Mouse (Mus musculus) heart, adult 8-10 months (tissue): Measurements from ENCODE around the gene Adad2. TPM values are rescaled to one million over a fixed set of nuclear protein-coding genes. Genes with fewer than 3 reads are reported as not detected.

Source experiments
- DNase-seq: peaks from one replicate; pipeline ENCODE4 v3.0.0; 2022; ENCODE audit warnings: low spot score
- total RNA-seq, 4 experiments: library from RNA; stranded (reverse); gene quantifications; 2 replicates each; pipeline ENCODE4 v1.2.4; 2022

The Adad2 gene
- total RNA-seq = not detected

DNA sequence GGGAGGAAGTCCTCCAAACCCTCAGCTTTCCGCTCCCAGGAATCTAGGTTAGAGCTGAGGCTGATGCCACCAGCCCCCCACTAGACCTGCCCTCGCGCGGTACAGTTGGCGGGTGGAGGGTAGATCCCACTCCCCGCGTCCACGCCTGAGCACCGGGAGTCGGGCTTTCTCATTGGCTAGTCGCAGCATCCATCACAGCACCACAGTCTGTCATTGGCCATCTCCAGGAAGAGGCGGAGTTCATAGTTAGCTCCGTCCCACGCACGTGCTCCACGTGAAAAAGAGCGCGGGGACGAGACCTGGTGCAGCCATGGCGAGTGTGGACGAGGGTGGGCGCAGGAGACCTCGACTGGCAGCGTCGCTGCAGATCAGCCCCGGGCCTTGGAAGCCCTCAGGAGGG lies at the start of gene Adad2:
Adad2 (plus strand) TSS at position 277 of the 400 bp plus-strand sequence.
- DNase-seq = no peak

DNA sequence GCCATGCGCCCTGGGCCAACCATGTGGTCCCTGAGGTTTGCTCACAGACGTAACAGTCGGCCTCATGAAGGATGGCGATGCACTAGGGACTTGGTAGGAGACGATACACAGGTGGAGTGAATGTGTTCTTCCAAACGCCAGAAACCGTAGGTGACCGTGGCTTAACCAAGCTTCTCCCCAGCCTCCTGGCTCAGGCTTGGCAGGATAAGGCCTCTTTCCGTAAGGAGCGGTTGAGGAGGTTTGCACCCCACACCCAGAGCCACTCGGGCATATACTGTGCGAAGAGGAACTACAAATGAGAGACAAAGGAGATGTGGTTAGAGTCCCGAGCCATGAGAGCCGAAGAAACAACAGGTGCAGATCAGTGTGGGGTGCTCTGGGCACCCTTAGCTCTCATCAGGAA lies 48.7 kb upstream of the Adad2 start:
- no peak for DNase-seq

DNA sequence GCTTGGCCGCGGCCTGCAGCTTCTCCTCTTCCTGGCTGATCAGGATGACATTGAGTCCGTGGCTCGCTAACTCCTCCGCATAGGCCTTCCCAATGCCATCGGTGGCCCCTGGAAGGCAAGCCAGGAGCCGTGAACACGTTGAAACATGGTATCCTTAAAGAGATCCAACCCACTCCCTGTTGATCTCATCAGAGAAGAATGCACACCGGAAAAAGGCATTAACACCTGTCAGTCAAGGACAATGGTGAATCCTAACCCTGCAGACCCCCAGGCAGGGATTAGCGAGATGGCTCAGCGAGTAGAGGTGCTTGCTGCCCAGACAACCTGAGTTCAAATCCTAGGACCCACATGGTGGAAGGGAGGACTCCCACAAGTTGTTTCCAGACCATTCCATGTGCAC lies 46.2 kb upstream of the Adad2 start:
- DNase-seq = no peak

DNA sequence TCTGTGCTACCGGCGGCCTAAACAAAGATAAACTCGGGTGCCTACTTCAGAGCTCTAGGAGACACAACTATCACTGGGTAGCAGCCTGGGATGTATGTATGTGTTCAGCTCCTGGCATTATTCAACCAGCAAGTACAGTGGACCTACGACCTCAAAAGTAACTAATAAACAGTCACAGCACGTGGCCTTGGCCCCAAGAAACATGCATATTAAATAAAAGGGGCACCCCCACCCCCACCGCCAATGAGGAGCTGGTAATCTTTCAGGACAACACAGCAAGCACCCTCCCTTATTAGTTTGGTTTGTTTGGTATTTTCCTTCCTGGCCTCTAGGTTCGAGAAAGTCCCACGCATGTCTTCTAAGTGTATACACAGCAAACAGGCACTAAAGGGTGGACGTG lies 44.3 kb upstream of the Adad2 start:
- DNase-seq = no peak

DNA sequence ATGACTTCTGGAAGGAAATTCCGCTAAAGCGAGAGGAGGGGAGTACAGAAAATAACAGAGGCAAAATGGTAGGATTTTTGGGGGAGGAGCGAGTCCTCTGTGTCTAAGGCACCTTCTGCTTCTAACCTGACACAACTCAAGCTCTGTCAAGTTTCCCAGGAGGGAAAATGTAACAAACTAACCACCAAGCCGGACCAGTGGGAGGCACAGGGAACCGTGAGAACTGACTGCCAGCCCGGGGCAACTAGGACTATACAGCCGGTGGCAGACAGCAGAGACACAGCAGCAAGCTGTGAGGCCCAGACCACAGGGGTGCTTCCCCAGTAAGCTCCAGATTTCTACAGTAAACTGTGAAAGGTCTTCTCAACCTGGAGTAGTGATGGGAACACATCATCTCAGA lies 43.6 kb upstream of the Adad2 start:
- no peak for DNase-seq

DNA sequence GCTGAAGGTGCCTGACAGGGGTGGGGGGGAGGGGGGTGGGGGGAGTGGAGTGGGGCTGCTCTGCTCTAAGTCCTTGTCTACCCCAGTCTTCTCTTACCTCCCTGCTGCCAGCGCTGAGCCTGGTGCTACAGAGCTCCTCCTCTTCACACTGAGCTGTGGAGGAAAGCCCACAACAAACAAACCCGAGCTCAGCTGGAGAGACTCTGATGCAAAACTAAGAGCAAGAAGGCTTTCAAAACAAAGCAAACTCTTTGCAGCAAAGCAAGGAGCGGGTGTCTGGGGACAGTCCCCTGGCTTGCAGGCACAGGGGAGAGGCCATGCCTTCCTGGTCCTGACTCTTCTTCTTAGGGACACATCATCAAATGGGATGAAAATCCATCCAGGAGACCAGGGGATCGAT lies 42.7 kb upstream of the Adad2 start:
- no peak for DNase-seq

DNA sequence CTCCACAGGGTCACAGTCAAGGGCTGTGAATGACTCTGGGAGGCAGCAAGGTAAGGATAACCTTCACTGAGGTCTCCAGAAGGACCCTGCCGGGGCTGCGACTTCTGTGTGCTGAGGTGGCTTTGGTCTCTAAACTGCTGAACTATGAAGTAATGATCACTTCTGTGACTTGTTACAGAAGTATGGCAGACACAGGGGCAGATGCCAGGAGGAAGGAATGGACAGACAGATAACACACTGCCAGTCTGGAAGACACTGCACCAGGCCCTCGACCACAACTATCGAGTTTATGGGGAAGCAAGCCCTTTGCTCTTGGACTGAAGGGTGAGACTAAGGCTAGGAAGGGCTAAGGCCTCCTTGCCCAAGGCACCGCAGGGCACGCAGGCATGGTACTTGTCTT lies 41.4 kb upstream of the Adad2 start:
- DNase-seq = no peak

- no peak for DNase-seq
Observed at GRCm38 (mm10) chr8:119572411-119572810, 40.1 kb upstream of the Adad2 start.

DNA sequence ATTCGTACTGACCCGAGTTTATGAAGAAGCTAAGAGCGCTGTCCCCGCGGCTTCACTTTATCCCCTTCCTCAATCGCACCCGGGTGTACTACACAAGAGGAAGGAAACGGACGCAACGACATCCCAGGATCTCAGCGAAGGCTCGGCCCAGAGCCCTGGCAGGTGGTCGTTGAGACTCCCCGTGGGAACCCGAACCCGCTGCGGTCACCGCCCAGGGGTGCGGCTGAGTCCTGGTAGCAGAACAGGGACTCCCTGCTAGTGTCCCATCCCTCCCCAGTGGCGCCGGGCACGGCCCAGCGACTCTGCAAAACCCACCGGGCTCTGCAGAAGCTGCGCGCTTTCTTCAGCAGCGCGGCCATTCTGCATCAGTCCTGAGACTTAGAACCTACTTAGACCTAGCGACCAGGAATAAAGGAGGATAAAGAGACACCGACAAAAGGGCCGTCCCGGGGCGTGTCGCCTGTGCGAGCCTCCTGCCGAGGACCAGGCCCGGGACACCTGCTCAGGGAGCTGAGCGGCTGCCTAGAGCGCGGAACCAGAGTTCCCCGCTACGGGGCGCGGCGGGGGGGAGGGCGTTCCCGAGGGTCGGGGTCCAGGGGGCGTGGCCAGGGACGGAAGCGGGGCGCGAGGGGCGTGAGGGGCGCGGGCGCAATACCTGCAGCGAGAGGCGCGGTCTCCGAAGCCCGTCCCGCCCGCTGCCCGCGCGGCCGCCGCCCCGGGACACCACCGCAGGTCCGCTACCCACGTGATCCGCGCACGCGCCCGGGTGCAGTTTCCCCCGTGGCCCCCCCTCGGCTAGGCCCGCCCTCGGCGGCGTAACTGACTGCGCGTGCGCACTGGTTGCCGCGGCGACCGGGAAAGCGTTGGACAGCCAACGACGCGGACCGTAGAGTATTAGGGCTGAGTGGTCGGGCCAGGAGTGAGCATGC lies 37.8 kb upstream of the Adad2 start, which contains the start of the genes Hsdl1 and Dnaaf1:
Hsdl1 (minus strand) TSS at position 747 of the 929 bp plus-strand sequence.
Dnaaf1 (plus strand) TSS at position 799 of the 929 bp plus-strand sequence.
- peak; percentile 93 for DNase-seq

DNA sequence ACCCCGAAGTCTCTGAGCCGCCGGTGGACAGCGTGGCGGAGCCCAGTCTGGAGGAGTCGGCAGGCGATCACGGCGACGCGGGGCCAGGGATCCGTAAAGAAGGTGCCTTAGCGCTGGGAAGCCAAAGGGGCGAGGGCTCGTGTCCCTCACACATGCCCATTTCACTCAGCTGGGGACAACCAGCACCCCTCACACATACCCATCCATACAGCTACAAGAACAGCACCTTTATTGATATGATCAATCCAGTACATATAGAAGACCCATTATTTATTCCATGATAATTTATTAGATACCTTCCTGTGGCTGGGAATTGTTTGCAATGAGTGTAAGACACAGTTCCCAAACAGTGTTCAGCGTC lies 37.2 kb upstream of the Adad2 start:
- no peak for DNase-seq

DNA sequence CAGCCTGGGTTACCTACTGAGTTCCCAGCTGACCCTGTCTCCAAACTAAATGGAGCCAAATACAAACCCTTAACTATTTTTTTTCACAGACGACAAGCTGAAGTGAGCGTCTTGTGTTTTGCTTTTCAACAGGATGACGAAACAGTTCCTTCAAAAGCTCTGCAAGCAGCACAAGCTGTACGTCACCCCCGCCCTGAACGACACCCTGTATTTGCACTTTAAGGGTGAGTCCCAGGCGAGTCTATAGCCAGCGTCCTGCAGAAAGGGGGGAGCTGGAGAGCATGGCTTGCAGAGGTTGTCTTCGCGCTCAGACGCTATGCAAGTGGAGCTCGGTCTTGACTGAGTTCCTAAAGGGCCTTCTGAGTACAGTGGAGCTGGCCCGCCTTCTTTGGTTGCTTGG lies 33.5 kb upstream of the Adad2 start:
- no peak for DNase-seq

DNA sequence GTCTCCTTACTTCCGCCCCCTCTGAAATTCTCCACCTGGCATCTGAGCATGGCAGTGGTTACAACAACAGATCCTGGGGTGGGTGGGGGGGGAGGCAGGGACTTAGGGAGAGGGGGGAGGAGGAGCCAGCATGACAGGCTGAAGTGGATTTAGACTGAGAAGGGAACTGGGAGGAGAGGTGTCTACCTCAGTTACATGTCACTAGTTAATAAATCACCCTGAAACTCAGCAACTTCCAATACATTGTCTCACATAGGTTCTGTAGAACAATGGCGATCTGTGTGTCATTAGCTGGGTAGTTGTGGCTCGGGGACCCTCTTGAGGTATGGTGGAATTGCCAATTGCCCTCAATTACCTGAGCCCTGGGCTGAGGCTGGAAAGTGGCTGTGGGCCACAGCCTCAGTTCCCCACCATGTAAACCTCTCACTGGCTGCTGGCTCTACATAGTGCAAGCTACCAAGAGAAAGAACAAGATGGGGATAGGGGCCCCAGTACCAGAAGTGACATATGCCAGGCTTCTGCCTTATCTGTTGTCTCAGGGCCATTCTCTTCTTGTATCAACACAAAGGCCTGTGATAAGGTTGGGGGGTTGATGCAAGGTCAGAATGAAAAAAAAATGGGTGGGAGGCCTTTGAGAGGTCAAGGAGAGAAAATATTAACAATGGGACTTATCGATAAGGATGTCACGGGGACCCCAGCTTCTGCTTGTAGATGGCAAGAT lies 31.9 kb upstream of the Adad2 start:
- DNase-seq = no peak

- no peak for DNase-seq
Observed at GRCm38 (mm10) chr8:119585901-119586300, 26.6 kb upstream of the Adad2 start.

DNA sequence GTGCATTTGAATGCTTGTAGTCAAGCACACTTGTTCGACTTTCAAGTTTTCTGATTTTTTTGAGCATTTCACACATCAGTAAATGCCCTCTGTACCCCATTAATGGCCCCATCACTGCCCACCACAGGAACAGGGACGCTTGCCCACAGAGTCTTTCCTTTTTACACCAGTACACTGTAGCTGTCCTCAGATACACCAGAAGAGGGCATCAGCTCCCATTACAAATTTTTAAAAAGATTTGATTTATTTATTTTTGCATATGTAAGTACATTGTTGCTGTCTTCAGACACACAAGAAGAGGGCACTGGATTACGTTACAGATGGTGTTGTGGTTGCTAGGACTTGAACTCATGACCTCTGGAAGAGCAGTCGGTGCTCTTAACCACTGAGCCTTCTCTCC lies 24.2 kb upstream of the Adad2 start:
- DNase-seq = no peak

DNA sequence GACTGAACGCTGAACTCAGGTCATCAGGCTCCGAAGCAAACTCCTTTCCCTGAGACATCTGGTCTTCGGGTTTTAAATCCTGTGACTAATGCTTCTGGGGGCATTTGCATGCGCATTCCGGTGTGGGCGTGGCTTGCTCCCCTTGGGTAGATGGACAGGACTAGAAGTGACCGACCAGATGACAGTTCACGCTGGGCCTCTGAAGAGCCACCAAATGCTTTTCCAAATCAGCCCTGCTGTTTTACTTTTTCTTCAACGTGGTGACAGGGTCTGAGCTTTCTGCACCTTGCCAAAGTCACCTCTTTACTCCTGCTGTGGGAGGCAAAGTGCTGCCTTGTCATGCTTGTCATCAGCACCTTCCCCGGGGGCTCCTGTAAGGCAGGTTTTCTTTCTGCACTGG lies 23.7 kb upstream of the Adad2 start:
- no peak for DNase-seq

DNA sequence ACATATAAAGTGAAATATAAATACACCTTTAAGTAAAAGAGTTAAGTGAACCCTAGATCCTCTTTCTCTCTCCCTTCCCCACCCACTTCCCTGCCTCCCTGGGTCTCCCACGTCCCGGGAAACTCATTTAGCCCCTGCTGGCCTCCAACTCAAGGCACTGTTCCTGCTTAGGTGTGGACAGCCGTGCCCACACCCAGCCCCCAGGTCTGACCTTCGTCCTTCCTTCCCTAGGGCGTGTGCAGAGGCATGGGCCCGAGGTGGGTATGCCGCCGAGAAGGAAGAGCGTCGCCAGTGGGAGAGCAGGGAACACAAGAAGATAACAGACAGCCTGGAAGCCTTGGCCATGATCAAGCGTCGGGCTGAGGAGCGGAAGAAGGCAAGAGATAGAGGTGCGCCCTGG lies 22.2 kb upstream of the Adad2 start:
- no peak for DNase-seq

DNA sequence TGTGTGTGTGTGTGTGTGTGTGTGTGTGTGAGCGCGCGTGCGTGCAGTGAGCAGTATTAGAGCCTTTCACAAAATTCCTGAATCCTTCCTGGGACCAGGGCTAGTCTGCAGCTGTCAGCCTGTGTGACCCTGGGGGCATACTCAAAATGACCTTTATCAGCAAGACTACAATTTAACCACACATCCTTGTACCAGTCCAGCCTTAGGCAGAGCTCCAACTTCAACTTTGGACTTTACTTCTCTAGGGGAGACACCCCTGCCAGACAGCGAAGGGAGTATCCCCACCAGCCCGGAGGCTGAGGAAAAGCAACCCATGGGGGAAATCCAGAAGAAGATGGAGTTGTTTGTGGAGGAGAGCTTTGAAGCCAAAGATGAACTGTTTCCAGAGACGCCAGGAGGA lies 21.1 kb upstream of the Adad2 start:
- no peak for DNase-seq

DNA sequence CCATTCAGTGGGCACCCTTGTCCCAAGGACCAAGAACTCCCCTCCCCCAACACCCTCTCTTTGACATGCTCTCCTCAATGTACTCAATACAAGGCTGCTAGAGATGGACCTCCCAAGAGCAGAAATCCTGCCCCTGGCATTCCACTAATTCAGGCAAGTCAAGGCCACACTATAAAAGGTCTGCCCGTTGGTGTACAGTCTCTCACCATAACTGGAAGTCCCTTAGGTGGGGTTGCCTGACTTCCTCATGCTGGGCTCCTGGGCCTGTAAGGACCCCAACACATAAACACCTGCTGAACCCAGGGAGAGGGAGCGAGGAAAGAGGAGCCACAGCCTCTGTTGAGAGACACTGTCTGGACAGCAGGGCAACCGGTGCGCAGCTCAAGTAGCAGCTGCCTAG lies 8.8 kb upstream of the Adad2 start:
- DNase-seq = no peak

- DNase-seq = no peak
Observed at GRCm38 (mm10) chr8:119604398-119604803, 8.1 kb upstream of the Adad2 start.

GRCm38 (mm10) chr8:119604996-119605395 lies 7.6 kb upstream of the Adad2 start, which contains the start of gene Taf1c:
Gene Taf1c (minus strand): TSS chr8:119605222.
- DNase-seq = peak; percentile 95

DNA sequence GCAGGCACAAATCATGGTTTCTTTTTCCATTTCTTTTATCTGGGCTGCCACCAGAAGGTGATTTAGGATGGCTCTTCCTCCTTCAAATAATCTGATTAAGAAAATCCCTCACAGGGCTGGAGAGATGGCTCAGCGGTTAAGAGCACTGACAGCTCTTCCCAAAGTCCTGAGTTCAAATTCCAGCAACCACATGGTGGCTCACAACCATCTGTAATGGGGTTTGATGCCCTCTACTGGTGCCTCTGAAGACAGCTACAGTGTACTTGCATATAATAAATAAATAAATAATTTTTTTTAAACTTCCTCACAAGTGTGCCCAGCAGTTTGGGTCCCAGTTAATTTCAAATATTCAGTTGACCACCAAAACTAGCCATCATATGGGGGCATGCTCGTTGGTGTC lies 6.3 kb upstream of the Adad2 start:
- no peak for DNase-seq

- DNase-seq = no peak
Observed at GRCm38 (mm10) chr8:119615096-119615495, 2.5 kb downstream of the Adad2 start.

- no peak for DNase-seq
Observed at GRCm38 (mm10) chr8:119616358-119616757, 3.8 kb downstream of the Adad2 start.
